Mouse (Mus musculus) CH12.LX (cell line): ENCODE data around the gene Nr2f2. TPM values are rescaled to one million over a fixed set of nuclear protein-coding genes. Genes with fewer than 3 reads are reported as not detected.

ENCODE experiments used
- DNase-seq: peaks from one replicate; pipeline ENCODE4 v3.0.0-alpha.2; 2013; ENCODE audit errors: extremely low read depth
- H3K27ac ChIP-seq: 2 replicates; pipeline ENCODE4 v1.5.1; 2012; ENCODE audit warnings: low read depth, mild to moderate bottlenecking, control low read depth, moderate library complexity; ENCODE audit not compliant: insufficient read depth
- H3K27me3 ChIP-seq: replicated peaks from 2 replicates; pipeline ENCODE3; 2012; ENCODE audit warnings: inconsistent platforms
- H3K36me3 ChIP-seq, 2 experiments: replicated peaks in 1 of 2; 2 replicates each; pipeline versions ENCODE3 to v1.6.1; 2012; ENCODE audit warnings: inconsistent platforms in 1 of 2, low read length in 1 of 2, mild to moderate bottlenecking in 1 of 2, mixed read lengths in 1 of 2, moderate library complexity in 1 of 2; ENCODE audit not compliant: control insufficient read depth in 1 of 2, insufficient read depth in 1 of 2
- H3K4me1 ChIP-seq, 2 experiments: 2 replicates each; pipeline ENCODE4 v1.6.1; 2012; ENCODE audit warnings: inconsistent platforms in 1 of 2, moderate library complexity in 1 of 2; ENCODE audit not compliant: insufficient read depth in 2 of 2, control insufficient read depth in 1 of 2
- H3K4me2 ChIP-seq: 2 replicates; pipeline ENCODE4 v1.6.1; 2012; ENCODE audit warnings: low read depth, mild to moderate bottlenecking, control low read depth; ENCODE audit not compliant: poor library complexity, insufficient read depth, severe bottlenecking
- H3K4me3 ChIP-seq, 3 experiments: fragments of 150-350 bp in 1 of 3; sonication (generic) in 1 of 3; replicated peaks in 1 of 3; 2 replicates each; pipeline versions ENCODE3 to v1.5.1; 2011 to 2012; ENCODE audit warnings: low read depth in 2 of 3, low read length in 2 of 3, mild to moderate bottlenecking in 2 of 3, moderate library complexity in 2 of 3, control low read depth in 1 of 3, improper control_type of control experiment in 1 of 3, inconsistent platforms in 1 of 3, mixed read lengths in 1 of 3; ENCODE audit not compliant: poor library complexity in 1 of 3
- H3K79me2 ChIP-seq: replicated peaks from 2 replicates; pipeline ENCODE4 v1.6.1; 2012; ENCODE audit warnings: mild to moderate bottlenecking, moderate library complexity; ENCODE audit not compliant: control insufficient read depth, poor library complexity, insufficient read depth, severe bottlenecking; ENCODE audit errors: extremely low read depth
- H3K9ac ChIP-seq: 2 replicates; pipeline ENCODE4 v1.6.1; 2012; ENCODE audit warnings: low read depth, mild to moderate bottlenecking, control low read depth, moderate library complexity; ENCODE audit not compliant: insufficient read depth
- H3K9me3 ChIP-seq: replicated peaks from 2 replicates; pipeline ENCODE3; 2012; ENCODE audit warnings: low read length, inconsistent platforms, mixed read lengths
- BHLHE40 ChIP-seq: IDR thresholded peaks from 2 replicates; pipeline ENCODE4 v1.6.1; 2011; ENCODE audit warnings: mild to moderate bottlenecking, low read depth, low read length, improper control_type of control experiment
- CHD1 ChIP-seq: IDR thresholded peaks from 2 replicates; pipeline ENCODE4 v1.6.1; 2012; ENCODE audit warnings: low read depth, low read length, improper control_type of control experiment, inconsistent platforms
- CHD2 ChIP-seq: IDR thresholded peaks from 2 replicates; pipeline ENCODE4 v1.6.1; 2011; ENCODE audit warnings: low read length, improper control_type of control experiment
- E2F4 ChIP-seq: IDR thresholded peaks from 2 replicates; pipeline ENCODE4 v1.6.1; 2011; ENCODE audit warnings: low read depth, low read length, improper control_type of control experiment; ENCODE audit not compliant: insufficient replicate concordance
- ELF1 ChIP-seq: IDR thresholded peaks from 2 replicates; pipeline ENCODE4 v1.6.1; 2014; ENCODE audit warnings: low read depth, mild to moderate bottlenecking, inconsistent platforms, low read length, improper control_type of control experiment
- JUND ChIP-seq: conservative IDR thresholded peaks from 2 replicates; pipeline ENCODE4 v1.6.1; 2011; ENCODE audit warnings: low read depth, low read length, improper control_type of control experiment
- KAT2A ChIP-seq: IDR thresholded peaks from 2 replicates; pipeline ENCODE4 v1.6.1; 2012; ENCODE audit warnings: low read length, improper control_type of control experiment, inconsistent platforms; ENCODE audit not compliant: insufficient replicate concordance
- MAFK ChIP-seq: IDR thresholded peaks from 2 replicates; pipeline ENCODE4 v1.6.1; 2011; ENCODE audit warnings: low read length, improper control_type of control experiment; ENCODE audit not compliant: insufficient replicate concordance
- MEF2A ChIP-seq: IDR thresholded peaks from 2 replicates; pipeline ENCODE4 v1.6.1; 2014; ENCODE audit warnings: low read depth, mild to moderate bottlenecking, inconsistent platforms, low read length, improper control_type of control experiment, borderline replicate concordance
- NRF1 ChIP-seq: IDR thresholded peaks from 2 replicates; pipeline ENCODE4 v1.6.1; 2014; ENCODE audit warnings: low read depth, mild to moderate bottlenecking, inconsistent platforms, low read length, improper control_type of control experiment, moderate library complexity
- PAX5 ChIP-seq: IDR thresholded peaks from 2 replicates; pipeline ENCODE4 v1.6.1; 2012; ENCODE audit warnings: low read length, inconsistent platforms, mixed read lengths
- POLR2AphosphoS2 ChIP-seq: IDR thresholded peaks from 2 replicates; pipeline ENCODE4 v1.6.1; 2011; ENCODE audit warnings: low read depth, low read length, improper control_type of control experiment
- RAD21 ChIP-seq: IDR thresholded peaks from 2 replicates; pipeline ENCODE4 v1.6.1; 2011; ENCODE audit warnings: low read depth, mild to moderate bottlenecking, low read length, improper control_type of control experiment, moderate library complexity
- RCOR1 ChIP-seq: conservative IDR thresholded peaks from 2 replicates; pipeline ENCODE4 v1.6.1; 2012; ENCODE audit warnings: low read depth, mild to moderate bottlenecking, inconsistent platforms, low read length, improper control_type of control experiment
- SIN3A ChIP-seq: IDR thresholded peaks from 2 replicates; pipeline ENCODE4 v1.6.1; 2012; ENCODE audit warnings: low read length, improper control_type of control experiment, inconsistent platforms
- SMC3 ChIP-seq: IDR thresholded peaks from 2 replicates; pipeline ENCODE4 v1.6.1; 2011; ENCODE audit warnings: low read depth, low read length, improper control_type of control experiment
- UBTF ChIP-seq: IDR thresholded peaks from 2 replicates; pipeline ENCODE4 v1.6.1; 2012; ENCODE audit warnings: low read depth, mild to moderate bottlenecking, inconsistent platforms, low read length, improper control_type of control experiment, moderate library complexity
- ZC3H11A ChIP-seq: IDR thresholded peaks from 2 replicates; pipeline ENCODE4 v1.6.1; 2012; ENCODE audit warnings: low read depth, mild to moderate bottlenecking, inconsistent platforms, low read length, improper control_type of control experiment
- ZKSCAN1 ChIP-seq: IDR thresholded peaks from 2 replicates; pipeline ENCODE4 v1.6.1; 2012; ENCODE audit warnings: low read depth, inconsistent platforms, low read length, improper control_type of control experiment, borderline replicate concordance
- ZMIZ1 ChIP-seq: IDR thresholded peaks from 2 replicates; pipeline ENCODE4 v1.6.1; 2012; ENCODE audit warnings: low read depth, mild to moderate bottlenecking, inconsistent platforms, low read length, improper control_type of control experiment
- dilution Hi-C: fragments of 300-500 bp; cut with MboI; formaldehyde crosslinking; loops from 2 replicates; pipeline ENCODE4 v1.14.3; 2020; ENCODE audit warnings: low sequenced_read_pairs; ENCODE audit not compliant: extremely low pct_unique_long_range_greater_than_20kb, extremely low pct_ligation_motif_present
- in situ Hi-C: fragments of 300-500 bp; cut with MboI; formaldehyde crosslinking; loops from 3 replicates; pipeline ENCODE4 v1.14.3; 2019; ENCODE audit warnings: low sequenced_read_pairs, low pct_ligation_motif_present, low pct_unique_long_range_greater_than_20kb, mixed read lengths
- polyA plus RNA-seq: library from polyadenylated mRNA; unstranded; fragments of >175 nt; gene quantifications from 2 replicates; pipeline ENCODE4 v1.2.1, GENCODE M21; 2012; ENCODE audit warnings: low read depth; ENCODE audit not compliant: insufficient read length
- total RNA-seq, 2 experiments: library from RNA; depleted of rRNA; stranded (reverse); fragments of 300-350 nt in 1 of 2; fragments of >200 nt in 1 of 2; gene quantifications; 2 replicates each; pipeline ENCODE4 v1.2.3; 2012 to 2014

Gene Nr2f2
- total and polyA plus RNA-seq, 3 experiments = not detected

DNA sequence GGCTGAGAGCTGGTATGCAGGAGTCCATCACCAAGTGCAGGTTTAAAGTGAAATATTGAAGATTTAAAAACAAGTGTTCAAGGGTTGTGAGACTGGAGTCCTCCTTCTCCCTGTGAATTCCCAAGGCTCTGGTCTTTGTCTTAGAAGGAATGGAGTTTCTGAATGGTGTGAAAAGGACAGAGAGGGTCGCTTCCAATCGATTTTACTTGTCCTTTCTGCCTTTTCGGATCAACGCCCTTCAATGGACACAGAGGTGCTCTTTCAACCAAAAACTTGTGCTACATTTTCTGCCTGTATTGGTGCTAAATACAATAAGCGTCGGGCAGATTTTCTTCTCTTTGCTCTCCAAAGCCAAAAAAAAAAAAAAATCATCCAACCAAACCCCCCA, 1.7 kb upstream of the Nr2f2 start:
- peaks cover 60% of the 10 kb centered on the region for H3K9me3 ChIP-seq
- no peaks in the 10 kb centered on the region for H3K4me1 ChIP-seq
- no peaks in the 10 kb centered on the region for H3K27me3 ChIP-seq
- no peak overlapping the region for H3K4me2 ChIP-seq
- no peak overlapping the region for H3K4me3 ChIP-seq
- dilution Hi-C loops = no loop called here
- DNase-seq = no peak
- TF ChIP-seq ZC3H11A (no peak), PAX5 (no peak), CHD1 (no peak), KAT2A (no peak), CHD2 (no peak), MAFK (no peak), RCOR1 (no peak), SIN3A (no peak), NRF1 (no peak), POLR2AphosphoS2 (no peak), JUND (no peak), ZMIZ1 (no peak), ELF1 (no peak), SMC3 (no peak), RAD21 (no peak), UBTF (no peak)
- TF ChIP-seq, all 38 proteins: peak for 0
- no peaks in the 10 kb centered on the region for H3K36me3 ChIP-seq
- in situ Hi-C loops = no loop called here
- no peaks in the 10 kb centered on the region for H3K79me2 ChIP-seq
- no peak overlapping the region for H3K9ac ChIP-seq
- H3K27ac ChIP-seq = no peak overlapping the region

DNA sequence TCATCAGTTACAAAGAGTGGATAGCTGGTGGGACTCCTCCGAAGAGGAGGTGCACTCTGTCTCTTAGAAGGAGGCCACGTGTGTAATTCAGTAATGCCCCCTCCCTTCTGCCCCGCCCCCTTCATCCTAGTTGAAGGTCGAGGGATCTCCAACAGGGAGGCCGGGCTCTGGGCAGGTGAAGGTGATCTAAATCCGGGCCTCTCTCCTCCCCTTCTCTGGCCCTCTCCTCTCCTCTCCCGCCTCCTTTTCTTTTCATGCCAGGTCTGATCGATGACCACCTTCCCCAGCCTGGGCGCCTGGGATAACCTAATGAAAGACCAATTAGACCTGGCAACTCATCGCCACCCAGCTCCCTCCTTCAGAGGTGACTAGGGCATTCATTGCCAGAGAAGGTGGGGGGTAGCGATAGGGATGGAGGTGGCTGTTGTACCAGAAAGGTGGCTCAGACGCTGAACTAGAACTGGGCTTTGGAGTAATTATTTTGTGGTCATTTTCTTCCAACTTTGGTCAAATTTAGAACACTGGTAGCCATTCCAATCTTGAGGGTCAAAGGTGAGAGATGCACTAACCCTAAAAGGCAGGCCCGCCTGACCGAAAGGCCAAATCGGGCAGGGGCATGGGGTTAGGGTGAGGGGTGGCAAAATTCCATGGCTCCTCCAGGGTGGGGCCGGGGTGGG, 1.2 kb upstream of the Nr2f2 start:
- H3K27ac ChIP-seq = no peak overlapping the region
- no peaks in the 10 kb centered on the region for H3K27me3 ChIP-seq
- H3K79me2 ChIP-seq = no peaks in the 10 kb centered on the region
- peaks cover 62% of the 10 kb centered on the region for H3K9me3 ChIP-seq
- dilution Hi-C loops = no loop called here
- no peak overlapping the region for H3K4me2 ChIP-seq
- no peaks in the 10 kb centered on the region for H3K36me3 ChIP-seq
- no peaks in the 10 kb centered on the region for H3K4me1 ChIP-seq
- no peak overlapping the region for H3K9ac ChIP-seq
- in situ Hi-C loops = no loop called here
- no peak for DNase-seq
- no peak for TF ChIP-seq MAFK
- TF ChIP-seq E2F4 = no peak
- TF ChIP-seq SMC3 = no peak
- TF ChIP-seq ZC3H11A = no peak
- no peak for TF ChIP-seq RCOR1
- no peak for TF ChIP-seq BHLHE40
- no peak for TF ChIP-seq MEF2A
- no peak for TF ChIP-seq POLR2AphosphoS2
- no peak for TF ChIP-seq ZKSCAN1
- no peak overlapping the region for H3K4me3 ChIP-seq
